25 mouse cellular contexts compared by ENCODE assay signal in the genomic region with DNA sequence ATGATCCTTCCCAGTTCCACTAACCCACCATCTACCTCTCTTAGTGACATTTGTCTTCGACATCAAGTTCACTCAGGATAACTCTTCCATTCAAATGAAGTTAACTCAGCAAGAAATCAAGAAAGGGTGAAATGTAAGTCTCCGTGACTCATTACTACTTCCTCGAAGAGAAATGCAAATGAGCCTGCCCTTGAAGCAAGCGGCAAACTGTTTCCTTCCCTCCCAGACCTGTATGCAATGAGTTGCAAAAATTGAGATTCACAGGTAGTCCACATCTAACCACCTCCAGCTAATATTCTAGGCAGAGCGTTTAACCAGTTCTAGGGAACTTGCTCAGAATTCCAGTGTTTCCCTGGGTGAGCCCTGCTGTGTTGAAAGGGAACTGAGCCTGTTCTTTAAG.
DNase-seq lines count a peak whose midpoint lies in the region; ATAC-seq and TF ChIP-seq lines count a peak whose summit lies in the region.
"Had no signal": no experiment of that assay in that cellular context is flagged by ENCODE, and none has a peak within 500 bp of the region (broad histone marks: within the 10 kb centered on the region; RNA-seq: fewer than 3 reads in every experiment).

No protein-coding gene starts in this region.

- H3K27ac ChIP-seq in CH12.LX (ENCODE audit: insufficient read depth, low read depth), result peak overlapping the region; percentile 99
- H3K27ac ChIP-seq: forebrain, embryonic 15.5 days; heart, embryonic 13.5 days; hindbrain, embryonic 14.5 days; left cerebral cortex, adult 2 months; midbrain, embryonic 10.5 days; neural tube, embryonic 13.5 days had no signal

- no peaks in the 10 kb centered on the region for H3K9me3 ChIP-seq in CH12.LX (replicated peaks; ENCODE audit: low read length)
- H3K9me3 ChIP-seq: forebrain, embryonic 15.5 days; G1E; heart, embryonic 13.5 days; midbrain, embryonic 10.5 days; neural tube, embryonic 13.5 days had no signal

- no peak for TF ChIP-seq CTCF in CH12.LX (conservative IDR thresholded peaks at IDR 0.05 in 1 of 2, IDR thresholded peaks at IDR 0.05 in 1 of 2; ENCODE audit: low read depth in 2 of 2, low read length in 2 of 2)

- peaks cover 0 to 24% of the 10 kb centered on the region in 2 experiments for H3K36me3 ChIP-seq in CH12.LX (replicated peaks in 1 of 2; ENCODE audit: control insufficient read depth in 1 of 2, insufficient read depth in 1 of 2, low read length in 1 of 2)
- H3K36me3 ChIP-seq in splenic B cell, adult 2 months (ENCODE audit: control insufficient read depth, insufficient read depth, low read length, poor library complexity, severe bottlenecking), result no peaks in the 10 kb centered on the region; the same call in 1 of the 2 replicates
- H3K36me3 ChIP-seq: forebrain, embryonic 15.5 days; heart, embryonic 13.5 days; midbrain, embryonic 10.5 days; neural tube, embryonic 13.5 days had no signal

- peak; percentile 39 to 54 for DNase-seq in spleen, postnatal 36 days (ENCODE audit: low spot score in 2 of 2)
- DNase-seq in spleen, adult 12 weeks (ENCODE audit: low spot score), result no peak
- DNase-seq in CH12.LX (ENCODE audit: extremely low read depth), result peak; percentile 82
- DNase-seq in splenic B cell, adult 2 months (ENCODE audit: low read depth, low spot score), result peak; percentile 67
- DNase-seq in left cerebral cortex, adult 11 months (ENCODE audit: low spot score), result no peak
- DNase-seq in frontal cortex, postnatal 10 days (ENCODE audit: low spot score in 2 of 2), result no peak
- DNase-seq in left cerebral cortex, postnatal 36 days (ENCODE audit: low spot score in 2 of 2), result no peak
- DNase-seq: adrenal gland, postnatal 36 days; cerebellum, adult 11-12 months; cerebellum, postnatal 14 days; embryo, embryonic 11 days; kidney, adult 18-20 months; kidney, postnatal 10 days; lung, adult 18-20 months; lung, postnatal 36 days; right cerebral cortex, postnatal 14 days had no signal

- H3K9ac ChIP-seq in CH12.LX (ENCODE audit: insufficient read depth, low read depth), result peak overlapping the region; percentile 92
- H3K9ac ChIP-seq: forebrain, embryonic 15.5 days; heart, embryonic 13.5 days; hindbrain, embryonic 14.5 days; neural tube, embryonic 13.5 days had no signal

- peak overlapping the region in 2 of 3 experiments; percentile 15 to 22 for H3K4me3 ChIP-seq in CH12.LX (replicated peaks in 1 of 3; ENCODE audit: low read depth in 2 of 3, low read length in 2 of 3, poor library complexity in 1 of 3)
- H3K4me3 ChIP-seq: forebrain, embryonic 15.5 days; heart, embryonic 13.5 days; left cerebral cortex, adult 2 months; midbrain, embryonic 10.5 days; neural tube, embryonic 13.5 days had no signal

- TF ChIP-seq POLR2A in CH12.LX (IDR thresholded peaks at IDR 0.05; ENCODE audit: low read depth, low read length), result no peak; the same call in none of the 2 replicates

- peaks cover 49% of the 10 kb centered on the region for H3K79me2 ChIP-seq in CH12.LX (replicated peaks; ENCODE audit: control insufficient read depth, extremely low read depth, insufficient read depth, poor library complexity, severe bottlenecking)

- peak overlapping the region; percentile 91 for H3K4me2 ChIP-seq in CH12.LX (ENCODE audit: insufficient read depth, low read depth, poor library complexity, severe bottlenecking)
- H3K4me2 ChIP-seq: forebrain, embryonic 15.5 days; heart, embryonic 13.5 days; hindbrain, embryonic 14.5 days; liver, embryonic 11.5 days; neural tube, embryonic 13.5 days had no signal

- in situ Hi-C loops in CH12.LX (cut with MboI; ENCODE audit: low pct_ligation_motif_present, low pct_unique_long_range_greater_than_20kb, low sequenced_read_pairs), result loop anchor here (5.0 to 10.0 kb wide), 6 partner anchors 72 to 595 kb away; no protein-coding TSS in a partner anchor

- TF ChIP-seq RAD21 in CH12.LX (IDR thresholded peaks at IDR 0.05; ENCODE audit: low read depth, low read length), result no peak; the same call in 1 of the 2 replicates

- no peaks in the 10 kb centered on the region for H3K27me3 ChIP-seq in CH12.LX (replicated peaks)
- H3K27me3 ChIP-seq in splenic B cell, adult 2 months (ENCODE audit: control insufficient read depth, insufficient read depth, low read length, poor library complexity, severe bottlenecking), result no peaks in the 10 kb centered on the region

- H3K4me1 ChIP-seq in CH12.LX (ENCODE audit: control insufficient read depth in 1 of 2, insufficient read depth in 2 of 2), result peaks cover 6 to 94% of the 10 kb centered on the region in 2 experiments
- H3K4me1 ChIP-seq: forebrain, embryonic 15.5 days; neural tube, embryonic 13.5 days had no signal

- TF ChIP-seq EP300 in CH12.LX (IDR thresholded peaks at IDR 0.05; ENCODE audit: low read length), result peak; percentile 74

- ATAC-seq in megakaryocyte, adult 5-6 weeks (ENCODE audit: poor library complexity, severe bottlenecking), result peak; percentile 25; the same call in 1 of the 2 replicates
- ATAC-seq: forebrain, embryonic 15.5 days had no signal

- dilution Hi-C loops in CH12.LX (cut with MboI; ENCODE audit: extremely low pct_ligation_motif_present, extremely low pct_unique_long_range_greater_than_20kb, low sequenced_read_pairs), result no loop called here

- intact Hi-C loops in left cerebral cortex, postnatal 36 days (cut with DNase I), result no loop called here

TF ChIP-seq in CH12.LX, 34 proteins besides CTCF, POLR2A, EP300 and RAD21:
- no peak for TF ChIP-seq NELFE (IDR thresholded peaks at IDR 0.05; ENCODE audit: low read depth, low read length)
- TF ChIP-seq TBP (conservative IDR thresholded peaks at IDR 0.05; ENCODE audit: low read depth, low read length), result peak; percentile 71
- peak; percentile 81 for TF ChIP-seq ETS1 (conservative IDR thresholded peaks at IDR 0.05; ENCODE audit: low read depth, low read length)
- TF ChIP-seq BHLHE40 (IDR thresholded peaks at IDR 0.05; ENCODE audit: low read depth, low read length), result peak; percentile 40; the same call in 1 of the 2 replicates
- TF ChIP-seq ELF1 (IDR thresholded peaks at IDR 0.05; ENCODE audit: low read depth, low read length), result peak; percentile 32; the same call in 1 of the 2 replicates
- TF ChIP-seq MAZ (IDR thresholded peaks at IDR 0.05; ENCODE audit: low read depth, low read length), result no peak
TF ChIP-seq in CH12.LX: peak in this region for 4.

Comparison
In these comparisons a context has a peak if more than half of its experiments do, and no peak if none do; other contexts are left out.
1. DNase-seq: peak in spleen, postnatal 36 days (2 of 2), CH12.LX (single experiment) and splenic B cell, adult 2 months (single experiment); none in spleen, adult 12 weeks (single experiment), left cerebral cortex, adult 11 months (single experiment), frontal cortex, postnatal 10 days (0 of 2) and left cerebral cortex, postnatal 36 days (0 of 2).